Mouse (Mus musculus): ENCODE data around the gene Defb26. TPM values are rescaled to one million over a fixed set of nuclear protein-coding genes. Genes with fewer than 3 reads are reported as not detected.
A peak's percentile ranks its signal among the peaks of the same experiment; 100 is the strongest.

Defb26 gene
- polyA plus RNA-seq, 2 experiments = not detected

DNA sequence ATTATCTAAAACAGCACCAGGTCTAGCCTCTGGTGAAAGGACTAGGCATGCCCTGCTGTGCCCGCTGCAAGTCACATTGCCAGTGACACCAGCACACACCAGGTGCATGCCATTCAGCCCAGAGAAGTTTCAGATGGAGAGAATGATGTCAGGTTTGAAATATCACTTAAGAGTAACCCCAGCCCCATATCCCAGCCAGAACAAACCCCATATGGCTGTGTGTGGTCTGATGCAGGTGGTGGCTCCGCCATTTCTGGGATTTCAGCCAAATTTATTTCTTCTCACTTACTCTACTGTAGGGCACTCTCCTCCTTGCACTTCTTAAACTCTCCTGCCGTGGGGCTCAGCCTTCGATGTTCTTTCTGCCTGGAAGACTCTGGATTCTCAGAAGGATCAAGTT, 4.6 kb upstream of the Defb26 start:
- WGBS = 36% methylated on average over 4 of the region's 4 CpGs
- H3K9me3 ChIP-seq (ENCODE audit: control insufficient read depth, low read length) = no peaks in the 10 kb centered on the region
- DNase-seq (ENCODE audit: low spot score) = peak; percentile 23
- no peaks in the 10 kb centered on the region for H3K27me3 ChIP-seq (ENCODE audit: control insufficient read depth, insufficient read depth, low read length)
- peak; percentile 75; the same call in 1 of the 2 replicates for ATAC-seq (ENCODE audit: low FRiP score, low read depth)
- H3K36me3 ChIP-seq (ENCODE audit: control insufficient read depth, insufficient read depth, low read length) = no peaks in the 10 kb centered on the region
- no peak overlapping the region for H3K27ac ChIP-seq (replicated peaks; ENCODE audit: low read depth, low read length)
- no peak overlapping the region for H3K4me3 ChIP-seq (replicated peaks; ENCODE audit: low read length)
- H3K4me1 ChIP-seq (ENCODE audit: control insufficient read depth, insufficient read depth, low read length) = no peaks in the 10 kb centered on the region
- no peak overlapping the region for H3K4me2 ChIP-seq (replicated peaks; ENCODE audit: low read depth, low read length, severe bottlenecking)
- TF ChIP-seq POLR2A (IDR thresholded peaks at IDR 0.05; ENCODE audit: borderline replicate concordance, extremely low read depth, insufficient read depth, insufficient read length) = no peak
- H3K9ac ChIP-seq (ENCODE audit: low read depth, low read length, severe bottlenecking) = no peak overlapping the region

DNA sequence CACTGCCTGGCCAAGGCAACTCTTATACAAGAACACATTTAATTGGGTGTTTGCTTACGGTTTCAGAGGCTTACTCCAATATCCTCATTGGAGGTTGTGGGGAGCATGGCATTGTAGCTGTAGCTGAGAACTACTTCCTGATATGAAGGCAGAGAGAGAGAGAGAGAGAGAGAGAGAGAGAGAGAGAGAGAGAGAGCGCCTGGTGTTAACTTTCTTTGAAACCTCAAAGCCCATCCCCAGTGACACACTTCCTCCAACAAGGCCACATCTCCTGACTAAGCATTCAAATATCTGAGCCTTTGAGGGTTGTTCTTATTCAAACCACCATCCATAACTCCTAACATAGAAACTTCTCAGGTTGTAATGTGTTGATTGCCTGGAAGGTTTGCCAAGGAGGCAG, 7.5 kb downstream of the Defb26 start:
- WGBS = 64% methylated on average over 2 of the region's 2 CpGs
- Histone ChIP-seq H3K27me3 (ENCODE audit: control insufficient read depth, insufficient read depth, low read length) (no peaks in the 10 kb centered on the region), H3K36me3 (ENCODE audit: control insufficient read depth, insufficient read depth, low read length) (no peaks in the 10 kb centered on the region), H3K27ac (replicated peaks; ENCODE audit: low read depth, low read length) (no peak overlapping the region), H3K9ac (ENCODE audit: low read depth, low read length, severe bottlenecking) (no peak overlapping the region), H3K9me3 (ENCODE audit: control insufficient read depth, low read length) (no peaks in the 10 kb centered on the region), H3K4me2 (replicated peaks; ENCODE audit: low read depth, low read length, severe bottlenecking) (no peak overlapping the region), H3K4me1 (ENCODE audit: control insufficient read depth, insufficient read depth, low read length) (no peaks in the 10 kb centered on the region), H3K4me3 (replicated peaks; ENCODE audit: low read length) (no peak overlapping the region)
- DNase-seq (ENCODE audit: low spot score) (no peak), ATAC-seq (ENCODE audit: low FRiP score, low read depth) (no peak)
- TF ChIP-seq POLR2A (IDR thresholded peaks at IDR 0.05; ENCODE audit: borderline replicate concordance, extremely low read depth, insufficient read depth, insufficient read length) = no peak

DNA sequence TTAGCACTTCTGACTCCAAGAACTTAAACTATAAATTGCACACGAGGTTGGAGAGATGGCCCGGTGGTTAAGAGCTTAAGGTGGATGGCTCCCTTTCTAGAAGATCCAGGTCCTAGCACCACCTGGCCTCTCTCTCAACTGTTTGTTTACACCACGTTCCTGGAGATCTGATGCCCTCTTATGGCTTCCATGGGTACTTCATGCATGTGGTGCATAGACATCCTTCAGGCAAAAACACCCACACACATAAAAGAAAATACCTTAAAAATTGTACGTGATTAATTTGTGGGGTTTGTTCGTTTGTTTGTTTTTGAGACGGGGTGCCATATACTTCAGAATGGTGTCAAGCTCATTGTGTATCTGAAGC, 10.6 kb downstream of the Defb26 start:
- no peak overlapping the region for H3K4me2 ChIP-seq (replicated peaks; ENCODE audit: low read depth, low read length, severe bottlenecking)
- no peaks in the 10 kb centered on the region for H3K36me3 ChIP-seq (ENCODE audit: control insufficient read depth, insufficient read depth, low read length)
- H3K4me1 ChIP-seq (ENCODE audit: control insufficient read depth, insufficient read depth, low read length) = no peaks in the 10 kb centered on the region
- ATAC-seq (ENCODE audit: low FRiP score, low read depth) (no peak), DNase-seq (ENCODE audit: low spot score) (no peak)
- H3K9me3 ChIP-seq (ENCODE audit: control insufficient read depth, low read length) = no peaks in the 10 kb centered on the region
- H3K27me3 ChIP-seq (ENCODE audit: control insufficient read depth, insufficient read depth, low read length) = no peaks in the 10 kb centered on the region
- H3K4me3 ChIP-seq (replicated peaks; ENCODE audit: low read length) = no peak overlapping the region
- no peak overlapping the region for H3K27ac ChIP-seq (replicated peaks; ENCODE audit: low read depth, low read length)
- no peak for TF ChIP-seq POLR2A (IDR thresholded peaks at IDR 0.05; ENCODE audit: borderline replicate concordance, extremely low read depth, insufficient read depth, insufficient read length)
- H3K9ac ChIP-seq (ENCODE audit: low read depth, low read length, severe bottlenecking) = no peak overlapping the region
- 77% methylated on average over 6 of the region's 6 CpGs for WGBS

DNA sequence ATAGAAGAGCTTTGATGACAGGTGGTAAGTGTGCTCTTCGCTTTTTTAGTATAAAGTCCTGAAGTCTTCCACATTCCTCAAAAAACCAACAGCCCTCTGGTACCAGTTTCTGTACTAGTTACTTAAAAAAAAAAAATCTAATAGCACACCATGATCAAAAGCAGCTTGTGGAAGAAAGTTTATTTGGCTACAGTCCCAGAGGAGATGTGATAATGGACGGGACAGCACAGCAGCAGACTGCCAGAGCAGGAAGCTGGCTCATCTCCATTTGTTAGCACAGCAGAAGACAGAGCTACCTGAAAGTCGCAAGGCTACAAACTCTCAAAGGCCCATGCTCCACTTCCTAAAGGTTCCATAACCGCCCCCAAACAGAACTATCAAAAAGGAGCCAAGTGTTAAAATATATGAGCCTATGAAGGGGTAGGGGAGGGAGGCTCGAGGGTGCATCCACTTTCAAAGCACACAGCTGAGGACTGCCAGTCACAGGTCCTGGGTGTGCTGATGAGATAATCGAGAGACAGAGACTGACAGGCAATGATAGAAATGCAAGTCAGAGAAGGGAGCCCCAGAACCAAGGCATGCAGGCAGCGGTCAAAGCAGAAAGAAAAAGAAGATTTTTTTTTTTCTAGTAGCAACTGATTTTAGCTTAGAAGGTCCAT, 11.2 kb downstream of the Defb26 start:
- ATAC-seq (ENCODE audit: low FRiP score, low read depth) = no peak
- H3K9ac ChIP-seq (ENCODE audit: low read depth, low read length, severe bottlenecking) = no peak overlapping the region
- 71% methylated on average over 7 of the region's 7 CpGs for WGBS
- no peak overlapping the region for H3K4me3 ChIP-seq (replicated peaks; ENCODE audit: low read length)
- no peak overlapping the region for H3K27ac ChIP-seq (replicated peaks; ENCODE audit: low read depth, low read length)
- no peak for DNase-seq (ENCODE audit: low spot score)
- no peaks in the 10 kb centered on the region for H3K27me3 ChIP-seq (ENCODE audit: control insufficient read depth, insufficient read depth, low read length)
- no peaks in the 10 kb centered on the region for H3K36me3 ChIP-seq (ENCODE audit: control insufficient read depth, insufficient read depth, low read length)
- no peak overlapping the region for H3K4me2 ChIP-seq (replicated peaks; ENCODE audit: low read depth, low read length, severe bottlenecking)
- TF ChIP-seq POLR2A (IDR thresholded peaks at IDR 0.05; ENCODE audit: borderline replicate concordance, extremely low read depth, insufficient read depth, insufficient read length) = no peak
- no peaks in the 10 kb centered on the region for H3K4me1 ChIP-seq (ENCODE audit: control insufficient read depth, insufficient read depth, low read length)
- H3K9me3 ChIP-seq (ENCODE audit: control insufficient read depth, low read length) = no peaks in the 10 kb centered on the region

DNA sequence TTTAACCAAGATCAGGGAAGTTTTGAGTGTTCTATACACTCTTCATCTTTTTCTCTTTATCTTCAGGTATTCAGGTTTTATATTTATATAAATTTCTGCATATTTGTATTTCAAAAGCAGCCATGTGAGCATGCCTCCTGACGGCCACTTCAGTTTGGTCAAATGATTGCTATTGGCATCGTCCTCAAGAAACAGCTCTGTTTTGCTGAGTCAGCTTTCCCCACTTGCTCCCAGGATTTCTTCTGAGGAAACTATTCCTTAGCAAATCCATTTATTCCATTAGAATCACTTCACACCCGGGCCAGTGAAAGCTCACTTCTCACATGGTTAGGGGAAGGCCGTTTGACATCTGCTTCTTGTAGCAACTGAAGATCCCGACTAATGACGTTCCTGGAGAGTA, 13.5 kb downstream of the Defb26 start:
- DNase-seq (ENCODE audit: low spot score) (no peak), ATAC-seq (ENCODE audit: low FRiP score, low read depth) (no peak)
- Histone ChIP-seq H3K4me1 (ENCODE audit: control insufficient read depth, insufficient read depth, low read length) (no peaks in the 10 kb centered on the region), H3K27ac (replicated peaks; ENCODE audit: low read depth, low read length) (no peak overlapping the region), H3K9ac (ENCODE audit: low read depth, low read length, severe bottlenecking) (no peak overlapping the region), H3K4me2 (replicated peaks; ENCODE audit: low read depth, low read length, severe bottlenecking) (no peak overlapping the region), H3K4me3 (replicated peaks; ENCODE audit: low read length) (no peak overlapping the region), H3K27me3 (ENCODE audit: control insufficient read depth, insufficient read depth, low read length) (no peaks in the 10 kb centered on the region), H3K9me3 (ENCODE audit: control insufficient read depth, low read length) (no peaks in the 10 kb centered on the region), H3K36me3 (ENCODE audit: control insufficient read depth, insufficient read depth, low read length) (no peaks in the 10 kb centered on the region)
- no peak for TF ChIP-seq POLR2A (IDR thresholded peaks at IDR 0.05; ENCODE audit: borderline replicate concordance, extremely low read depth, insufficient read depth, insufficient read length)
- WGBS = 62% methylated on average over 6 of the region's 6 CpGs

DNA sequence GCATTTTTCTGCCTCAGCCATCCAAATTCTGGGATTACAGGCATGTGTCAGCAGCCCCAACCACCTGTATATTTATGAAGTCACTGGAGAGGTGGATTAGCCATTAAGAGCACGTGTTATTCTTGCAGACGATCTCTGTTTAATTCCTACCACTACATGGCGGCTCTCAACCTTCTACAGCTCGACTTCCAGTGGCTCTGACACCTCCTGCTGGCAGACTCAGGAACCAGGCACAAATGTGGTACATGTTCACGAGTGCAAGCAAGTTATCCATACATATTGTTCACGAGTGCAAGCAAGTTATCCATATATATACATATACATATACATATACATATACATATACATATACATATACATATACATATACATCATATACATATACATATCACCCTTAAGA, 18.3 kb downstream of the Defb26 start:
- DNase-seq (ENCODE audit: low spot score) = no peak
- 69% methylated on average over 6 of the region's 6 CpGs for WGBS
- ATAC-seq (ENCODE audit: low FRiP score, low read depth) = no peak
- Histone ChIP-seq H3K27me3 (ENCODE audit: control insufficient read depth, insufficient read depth, low read length) (no peaks in the 10 kb centered on the region), H3K27ac (replicated peaks; ENCODE audit: low read depth, low read length) (no peak overlapping the region), H3K4me2 (replicated peaks; ENCODE audit: low read depth, low read length, severe bottlenecking) (no peak overlapping the region), H3K36me3 (ENCODE audit: control insufficient read depth, insufficient read depth, low read length) (no peaks in the 10 kb centered on the region), H3K4me3 (replicated peaks; ENCODE audit: low read length) (no peak overlapping the region), H3K9ac (ENCODE audit: low read depth, low read length, severe bottlenecking) (no peak overlapping the region), H3K9me3 (ENCODE audit: control insufficient read depth, low read length) (no peaks in the 10 kb centered on the region), H3K4me1 (ENCODE audit: control insufficient read depth, insufficient read depth, low read length) (no peaks in the 10 kb centered on the region)
- no peak for TF ChIP-seq POLR2A (IDR thresholded peaks at IDR 0.05; ENCODE audit: borderline replicate concordance, extremely low read depth, insufficient read depth, insufficient read length)
